Mouse (Mus musculus): ENCODE results near the gene Abca17.

Abca17 gene

GRCm38 (mm10) chr17:24243311-24243969 is 107.4 kb downstream of the Abca17 start:
- DNase-seq (ENCODE audit: low spot score in 2 of 2), result peak; percentile 49 to 66

- no peak for DNase-seq (ENCODE audit: low spot score in 2 of 2)
Observed at GRCm38 (mm10) chr17:24236921-24237320, 113.9 kb downstream of the Abca17 start.

- no peak for DNase-seq (ENCODE audit: low spot score in 2 of 2)
Observed at GRCm38 (mm10) chr17:24236479-24236878, 114.4 kb downstream of the Abca17 start.

GRCm38 (mm10) chr17:24227941-24228340 is 122.9 kb downstream of the Abca17 start:
- no peak for DNase-seq (ENCODE audit: low spot score in 2 of 2)

- no peak for DNase-seq (ENCODE audit: low spot score in 2 of 2)
Observed at GRCm38 (mm10) chr17:24226721-24227120, 124.1 kb downstream of the Abca17 start.

- DNase-seq (ENCODE audit: low spot score in 2 of 2), result no peak
Observed at GRCm38 (mm10) chr17:24225851-24226250, 125.0 kb downstream of the Abca17 start.

- no peak for DNase-seq (ENCODE audit: low spot score in 2 of 2)
Observed at GRCm38 (mm10) chr17:24224741-24225140, 126.1 kb downstream of the Abca17 start.

- DNase-seq (ENCODE audit: low spot score in 2 of 2), result no peak
Observed at GRCm38 (mm10) chr17:24223513-24223912, 127.4 kb downstream of the Abca17 start.

- DNase-seq (ENCODE audit: low spot score in 2 of 2), result no peak
Observed at GRCm38 (mm10) chr17:24222653-24223052, 128.2 kb downstream of the Abca17 start.

GRCm38 (mm10) chr17:24220435-24221411 is 130.1 kb downstream of the Abca17 start, which contains the start of gene Tedc2:
Gene Tedc2, minus strand, starts transcription at chr17:24220851.
- peak; percentile 86 to 87 for DNase-seq (ENCODE audit: low spot score in 2 of 2)

- DNase-seq (ENCODE audit: low spot score in 2 of 2), result no peak
Observed at GRCm38 (mm10) chr17:24216836-24217235, 134.0 kb downstream of the Abca17 start.

Measured in natural killer cell, adult 2 months (primary cell).